Mouse (Mus musculus) forebrain, embryonic 12.5 days (tissue): ENCODE measurements around the gene Olfr1168. TPM values are rescaled to one million over a fixed set of nuclear protein-coding genes. Genes with fewer than 3 reads are reported as not detected.
"Not testable (repeated sequence)": the region's sequence is repeated elsewhere in the genome, so short reads cannot be mapped to it uniquely, and the experiment has no call there.

Source experiments
- ATAC-seq: fragments of 200-750 bp; cut with Nextera tagmentation; 2 replicates; pipeline ENCODE4 v1.8.0; 2017; ENCODE audit warnings: moderate TSS enrichment; ENCODE audit not compliant: low FRiP score
- H3K27ac ChIP-seq: fragments of 300-500 bp; sonication (generic); 2 replicates; pipeline ENCODE4 v1.5.1; 2016; ENCODE audit warnings: mild to moderate bottlenecking
- H3K27me3 ChIP-seq: fragments of 300-500 bp; sonication (generic); 2 replicates; pipeline ENCODE4 v1.6.1; 2016; ENCODE audit warnings: mild to moderate bottlenecking
- H3K36me3 ChIP-seq: fragments of 300-500 bp; sonication (generic); replicated peaks from 2 replicates; pipeline ENCODE4 v1.6.1; 2016; ENCODE audit warnings: mild to moderate bottlenecking
- H3K4me1 ChIP-seq: fragments of 300-500 bp; sonication (generic); 2 replicates; pipeline ENCODE4 v1.6.1; 2016
- H3K4me2 ChIP-seq: fragments of 300-500 bp; sonication (generic); 2 replicates; pipeline ENCODE4 v1.6.1; 2016; ENCODE audit warnings: mild to moderate bottlenecking, moderate library complexity
- H3K4me3 ChIP-seq: fragments of 300-500 bp; sonication (generic); replicated peaks from 2 replicates; pipeline ENCODE4 v1.5.1; 2016; ENCODE audit warnings: mild to moderate bottlenecking
- H3K9ac ChIP-seq: fragments of 300-500 bp; sonication (generic); 2 replicates; pipeline ENCODE4 v1.6.1; 2016; ENCODE audit warnings: mild to moderate bottlenecking
- H3K9me3 ChIP-seq: fragments of 300-500 bp; sonication (generic); 2 replicates; pipeline ENCODE4 v1.6.1; 2016
- WGBS: fragments of 180-500 bp; shearing (Covaris S2); methylation state at CpG from one replicate; pipeline ENCODE4 v1.1.7; 2016; 5-methylcytosine and 5-hydroxymethylcytosine counted together
- polyA plus RNA-seq: library from polyadenylated mRNA; unstranded; fragments of >200 nt; fragmentation: Nextera tagmentation; extraction: Ambion mirVana; gene quantifications from 2 replicates; pipeline ENCODE4 v1.2.1, GENCODE M21; 2016

Olfr1168 gene
- polyA plus RNA-seq, result not detected in 2 replicates

GRCm38 (mm10) chr2:88181580-88181979 lies at the start of gene Olfr1168:
Gene Olfr1168 (plus strand): TSS chr2:88181880.
- no peak within 1 kb of the TSS for H3K4me2 ChIP-seq
- H3K9me3 ChIP-seq, result no peaks in the 10 kb centered on the region
- no peak within 1 kb of the TSS for H3K9ac ChIP-seq
- H3K4me3 ChIP-seq, result no peak within 1 kb of the TSS
- no peak within 1 kb of the TSS for H3K27ac ChIP-seq
- no peaks in the 10 kb centered on the region for H3K4me1 ChIP-seq
- no peaks in the 10 kb centered on the region for H3K27me3 ChIP-seq
- no peaks in the 10 kb centered on the region for H3K36me3 ChIP-seq
- WGBS, result 92% methylated on average over 2 of the region's 2 CpGs
- ATAC-seq, result no peak

- H3K27ac ChIP-seq, H3K36me3 ChIP-seq, H3K9me3 ChIP-seq, H3K9ac ChIP-seq, H3K4me2 ChIP-seq, ATAC-seq, H3K4me1 ChIP-seq, H3K4me3 ChIP-seq, H3K27me3 ChIP-seq: not testable (repeated sequence)
- 93% methylated on average over 1 of the region's 1 CpGs for WGBS
Observed at GRCm38 (mm10) chr2:88155093-88155492, 26.6 kb upstream of the Olfr1168 start, which contains the start of gene Olfr1167. Gene Olfr1167 (minus strand): TSS chr2:88155193.

- Histone ChIP-seq H3K4me2 (no peak overlapping the region), H3K9ac (no peak overlapping the region), H3K4me1 (no peaks in the 10 kb centered on the region), H3K27me3 (no peaks in the 10 kb centered on the region), H3K36me3 (no peaks in the 10 kb centered on the region), H3K9me3 (no peaks in the 10 kb centered on the region), H3K27ac (no peak overlapping the region), H3K4me3 (no peak overlapping the region)
- 87% methylated on average over 1 of the region's 1 CpGs for WGBS
- no peak for ATAC-seq
Observed at GRCm38 (mm10) chr2:88220784-88221183, 39.1 kb downstream of the Olfr1168 start.

GRCm38 (mm10) chr2:88228234-88228633 lies 46.6 kb downstream of the Olfr1168 start, which contains the start of gene Olfr1170:
Gene Olfr1170 (minus strand): TSS chr2:88228334.
- WGBS, result 83% methylated on average over 1 of the region's 1 CpGs
- no peak for ATAC-seq
- Histone ChIP-seq H3K9me3 (no peaks in the 10 kb centered on the region), H3K27ac (no peak within 1 kb of the TSS), H3K27me3 (no peaks in the 10 kb centered on the region), H3K4me2 (no peak within 1 kb of the TSS), H3K36me3 (no peaks in the 10 kb centered on the region), H3K4me1 (no peaks in the 10 kb centered on the region), H3K9ac (no peak within 1 kb of the TSS), H3K4me3 (no peak within 1 kb of the TSS)

Other genes starting within 250 kb of the Olfr1168 start
- not detected in 2 replicates for gene Olfr1155, start 236.7 kb upstream of the Olfr1168 start, polyA plus RNA-seq
- not detected in 2 replicates for gene Olfr1156, start 228.8 kb upstream of the Olfr1168 start, polyA plus RNA-seq
- gene Olfr1157, start 213.6 kb upstream of the Olfr1168 start, polyA plus RNA-seq, result not detected in 2 replicates
- gene Olfr74, start 207.2 kb upstream of the Olfr1168 start, polyA plus RNA-seq, result not detected in 2 replicates
- not detected in 2 replicates for gene Olfr1158, start 191.8 kb upstream of the Olfr1168 start, polyA plus RNA-seq
- gene Olfr1160, start 173.6 kb upstream of the Olfr1168 start, polyA plus RNA-seq, result not detected in 2 replicates
- gene Olfr1161, start 159.1 kb upstream of the Olfr1168 start, polyA plus RNA-seq, result not detected in 2 replicates
- not detected in 2 replicates for gene Olfr73, start 144.2 kb upstream of the Olfr1168 start, polyA plus RNA-seq
- gene Olfr1162, start 130.8 kb upstream of the Olfr1168 start, polyA plus RNA-seq, result not detected in 2 replicates
- gene Olfr1163, start 110.0 kb upstream of the Olfr1168 start, polyA plus RNA-seq, result not detected in 2 replicates
- not detected in 2 replicates for gene Olfr1164, start 87.9 kb upstream of the Olfr1168 start, polyA plus RNA-seq
- not detected in 2 replicates for gene Olfr1166, start 53.6 kb upstream of the Olfr1168 start, polyA plus RNA-seq
- not detected in 2 replicates for gene Olfr1167, start 26.7 kb upstream of the Olfr1168 start, polyA plus RNA-seq
- not detected in 2 replicates for gene Olfr1170, start 46.5 kb downstream of the Olfr1168 start, polyA plus RNA-seq
- not detected in 2 replicates for gene Olfr1173, start 98.0 kb downstream of the Olfr1168 start, polyA plus RNA-seq
- not detected in 2 replicates for gene Olfr1174-ps, start 133.3 kb downstream of the Olfr1168 start, polyA plus RNA-seq
- not detected in 2 replicates for gene Olfr1175-ps, start 145.3 kb downstream of the Olfr1168 start, polyA plus RNA-seq
- gene Olfr1176, start 154.8 kb downstream of the Olfr1168 start, polyA plus RNA-seq, result not detected in 2 replicates
- gene Olfr1177-ps, start 164.6 kb downstream of the Olfr1168 start, polyA plus RNA-seq, result not detected in 2 replicates
- gene Olfr1178, start 205.2 kb downstream of the Olfr1168 start, polyA plus RNA-seq, result not detected in 2 replicates
- gene Olfr1179, start 224.6 kb downstream of the Olfr1168 start, polyA plus RNA-seq, result not detected in 2 replicates
- gene Olfr1180, start 237.3 kb downstream of the Olfr1168 start, polyA plus RNA-seq, result not detected in 2 replicates
- gene Olfr1181, start 244.3 kb downstream of the Olfr1168 start, polyA plus RNA-seq, result not detected in 2 replicates